ENCODE assay signal across 18 mouse cellular contexts in the genomic region with DNA sequence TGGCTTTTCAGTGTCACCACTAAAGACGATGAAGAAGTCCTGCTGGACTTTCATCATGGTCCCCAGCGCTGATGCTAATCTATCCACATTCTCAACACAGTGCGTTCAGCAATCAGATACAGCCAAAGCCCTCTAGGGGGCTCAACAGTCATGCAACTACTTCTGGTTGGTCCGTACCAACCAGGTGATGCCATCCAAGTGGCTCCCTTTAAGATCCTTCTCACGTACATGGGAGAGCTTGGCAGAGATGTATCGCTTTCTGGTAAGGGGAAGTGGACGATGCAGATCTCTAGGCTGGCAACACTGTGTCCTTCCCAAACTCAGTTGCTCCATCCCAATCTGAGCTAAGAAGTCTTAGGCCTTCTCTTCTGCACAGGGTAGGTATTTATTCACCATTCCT.
DNase-seq lines count a peak whose midpoint lies in the region; ATAC-seq and TF ChIP-seq lines count a peak whose summit lies in the region.
"Had no signal": no experiment of that assay in that cellular context is flagged by ENCODE, and none has a peak within 500 bp of the region (broad histone marks: within the 10 kb centered on the region; RNA-seq: fewer than 3 reads in every experiment).

No protein-coding gene starts in this region.

- WGBS in cerebellum, adult 2 months: 86% methylated on average over 7 of the region's 7 CpGs
- 92% methylated on average over 7 of the region's 7 CpGs for WGBS in forebrain, embryonic 16.5 days

- DNase-seq in cerebellum, adult 2 months: no peak
- no peak for DNase-seq in cerebellum, adult 8-10 months
- no peak for DNase-seq in layer of hippocampus, adult 2 months (ENCODE audit: low spot score in 2 of 2)
- no peak for DNase-seq in layer of hippocampus, postnatal 36 days
- DNase-seq in 416B (ENCODE audit: low read depth) (peak; percentile 4), ZHBTc4 (ENCODE audit: low read depth, low spot score) (peak; percentile 22)
- no peak for DNase-seq in urinary bladder, postnatal 14 days (ENCODE audit: low spot score)
- DNase-seq: B cell, adult 2 months; heart, postnatal 14 days; kidney, adult 8-10 months; liver, postnatal 0 days; right cerebral cortex, postnatal 25 days had no signal

- H3K36me3 ChIP-seq in forebrain, embryonic 16.5 days (ENCODE audit: control insufficient read depth, insufficient read depth): no peaks in the 10 kb centered on the region
- H3K36me3 ChIP-seq: embryonic facial prominence, embryonic 15.5 days; hindbrain, embryonic 15.5 days; limb, embryonic 13.5 days had no signal

- no peak overlapping the region for H3K9ac ChIP-seq in forebrain, embryonic 16.5 days (replicated peaks; ENCODE audit: low read depth, low read length)
- H3K9ac ChIP-seq: embryonic facial prominence, embryonic 15.5 days; forebrain, embryonic 13.5 days; hindbrain, embryonic 15.5 days; limb, embryonic 13.5 days; liver, postnatal 0 days had no signal

- no peak overlapping the region for H3K4me3 ChIP-seq in cerebellum, adult 2 months (replicated peaks; ENCODE audit: insufficient read depth, low read depth, low read length)
- no peak overlapping the region for H3K4me3 ChIP-seq in layer of hippocampus, adult 2 months
- H3K4me3 ChIP-seq in forebrain, embryonic 16.5 days (replicated peaks; ENCODE audit: low read length): no peak overlapping the region
- H3K4me3 ChIP-seq: embryonic facial prominence, embryonic 15.5 days; forebrain, embryonic 13.5 days; hindbrain, embryonic 15.5 days; limb, embryonic 13.5 days had no signal

- no peaks in the 10 kb centered on the region for H3K4me1 ChIP-seq in cerebellum, adult 2 months (ENCODE audit: control insufficient read depth, insufficient read depth, low read length)
- H3K4me1 ChIP-seq in forebrain, embryonic 16.5 days (replicated peaks; ENCODE audit: control insufficient read depth, insufficient read depth, low read length): no peaks in the 10 kb centered on the region
- H3K4me1 ChIP-seq: embryonic facial prominence, embryonic 15.5 days; forebrain, embryonic 13.5 days; hindbrain, embryonic 15.5 days; limb, embryonic 13.5 days had no signal

- no peak for ATAC-seq in forebrain, embryonic 16.5 days
- ATAC-seq: forebrain, embryonic 13.5 days; liver, postnatal 0 days; midbrain, embryonic 16.5 days had no signal

- H3K27ac ChIP-seq in cerebellum, adult 2 months (ENCODE audit: insufficient read depth, low read length): peak overlapping the region; percentile 54; the same call in 1 of the 2 replicates
- peak overlapping the region; percentile 86 for H3K27ac ChIP-seq in layer of hippocampus, adult 2 months
- no peak overlapping the region for H3K27ac ChIP-seq in forebrain, embryonic 16.5 days (ENCODE audit: low read length)
- H3K27ac ChIP-seq: embryonic facial prominence, embryonic 15.5 days; forebrain, embryonic 13.5 days; hindbrain, embryonic 15.5 days; limb, embryonic 13.5 days had no signal

- TF ChIP-seq POLR2A in cerebellum, adult 2 months (IDR thresholded peaks at IDR 0.05; ENCODE audit: borderline replicate concordance, insufficient read depth, low read length): no peak

- H3K27me3 ChIP-seq in cerebellum, adult 2 months (ENCODE audit: control insufficient read depth, insufficient read depth, low read length): no peaks in the 10 kb centered on the region
- H3K27me3 ChIP-seq in forebrain, embryonic 16.5 days (replicated peaks; ENCODE audit: control insufficient read depth, insufficient read depth, low read length): no peaks in the 10 kb centered on the region
- H3K27me3 ChIP-seq: embryonic facial prominence, embryonic 15.5 days; forebrain, embryonic 13.5 days; hindbrain, embryonic 15.5 days; limb, embryonic 13.5 days had no signal

- peak; percentile 24; the same call in 1 of the 2 replicates for TF ChIP-seq CTCF in cerebellum, adult 2 months (IDR thresholded peaks at IDR 0.05; ENCODE audit: borderline replicate concordance, insufficient read depth, low read depth, low read length)
- peak; percentile 49 for TF ChIP-seq CTCF in layer of hippocampus, adult 2 months (conservative IDR thresholded peaks at IDR 0.05)

- H3K4me2 ChIP-seq in forebrain, embryonic 16.5 days (ENCODE audit: low read length): no peak overlapping the region
- H3K4me2 ChIP-seq: embryonic facial prominence, embryonic 15.5 days; forebrain, embryonic 13.5 days; hindbrain, embryonic 15.5 days; limb, embryonic 13.5 days had no signal

- H3K9me3 ChIP-seq in forebrain, embryonic 16.5 days (ENCODE audit: control insufficient read depth, low read length): no peaks in the 10 kb centered on the region
- H3K9me3 ChIP-seq: embryonic facial prominence, embryonic 15.5 days had no signal

Comparison
In these comparisons a context has a peak if more than half of its experiments do, and no peak if none do; other contexts are left out.
1. DNase-seq: peak in 416B (single experiment) and ZHBTc4 (single experiment); none in cerebellum, adult 2 months (0 of 2), cerebellum, adult 8-10 months (single experiment), layer of hippocampus, adult 2 months (0 of 2), layer of hippocampus, postnatal 36 days (0 of 2) and urinary bladder, postnatal 14 days (single experiment).